Mouse (Mus musculus) hindbrain, embryonic 13.5 days (tissue): ENCODE data around the gene Nfic. TPM values are rescaled to one million over a fixed set of nuclear protein-coding genes. Genes with fewer than 3 reads are reported as not detected.
A peak's percentile ranks its signal among the peaks of the same experiment; 100 is the strongest.

Experiments
- ATAC-seq: fragments of 200-750 bp; cut with Nextera tagmentation; 2 replicates; pipeline ENCODE4 v1.8.0; 2017; ENCODE audit warnings: moderate TSS enrichment; ENCODE audit not compliant: low FRiP score
- H3K27ac ChIP-seq: fragments of 300-500 bp; sonication (generic); 2 replicates; pipeline ENCODE4 v1.5.1; 2015; ENCODE audit warnings: inconsistent platforms, mild to moderate bottlenecking, moderate library complexity
- H3K27me3 ChIP-seq: fragments of 300-500 bp; sonication (generic); 2 replicates; pipeline ENCODE4 v1.6.1; 2015; ENCODE audit warnings: mild to moderate bottlenecking, inconsistent platforms
- H3K36me3 ChIP-seq: fragments of 300-500 bp; sonication (generic); 2 replicates; pipeline ENCODE4 v1.6.1; 2015; ENCODE audit warnings: mild to moderate bottlenecking, inconsistent platforms
- H3K4me1 ChIP-seq: fragments of 300-500 bp; sonication (generic); replicated peaks from 2 replicates; pipeline ENCODE4 v1.6.1; 2015; ENCODE audit warnings: inconsistent platforms
- H3K4me2 ChIP-seq: fragments of 300-500 bp; sonication (generic); 2 replicates; pipeline ENCODE4 v1.6.1; 2015; ENCODE audit warnings: inconsistent platforms, mild to moderate bottlenecking, moderate library complexity
- H3K4me3 ChIP-seq: fragments of 300-500 bp; sonication (generic); 2 replicates; pipeline ENCODE4 v1.5.1; 2015; ENCODE audit warnings: mild to moderate bottlenecking, inconsistent platforms
- H3K9ac ChIP-seq: fragments of 300-500 bp; sonication (generic); 2 replicates; pipeline ENCODE4 v1.6.1; 2015; ENCODE audit warnings: mild to moderate bottlenecking, inconsistent platforms
- H3K9me3 ChIP-seq: fragments of 300-500 bp; sonication (generic); 2 replicates; pipeline ENCODE4 v1.6.1; 2016; ENCODE audit warnings: inconsistent platforms
- WGBS: fragments of 180-500 bp; shearing (Covaris S2); methylation state at CpG from one replicate; pipeline ENCODE4 v1.1.7; 2015; 5-methylcytosine and 5-hydroxymethylcytosine counted together
- polyA plus RNA-seq: library from polyadenylated mRNA; unstranded; fragments of >200 nt; fragmentation: Nextera tagmentation; extraction: Ambion mirVana; gene quantifications from 2 replicates; pipeline ENCODE4 v1.2.1, GENCODE M21; 2015

Nfic gene
- polyA plus RNA-seq, 1 experiment from 2014 or later = 21.3 TPM

GRCm38 (mm10) chr10:81483983-81484382 is 28.5 kb upstream of the Nfic start:
- no peak overlapping the region for H3K4me3 ChIP-seq
- WGBS = 22% methylated on average over 9 of the region's 9 CpGs
- peaks cover 43% of the 10 kb centered on the region for H3K4me1 ChIP-seq
- peak overlapping the region; percentile 74 for H3K27ac ChIP-seq
- H3K4me2 ChIP-seq = no peak overlapping the region
- ATAC-seq = no peak
- H3K36me3 ChIP-seq = peaks cover 32% of the 10 kb centered on the region
- 0 out of 2 replicates have a peak, but pooled peaks cover 1% of the 10 kb centered on the region for H3K27me3 ChIP-seq
- no peak overlapping the region for H3K9ac ChIP-seq
- no peaks in the 10 kb centered on the region for H3K9me3 ChIP-seq

- WGBS = under 1% methylated on average over 36 of the region's 36 CpGs
- peak within 1 kb of the TSS; percentile 72 for H3K4me3 ChIP-seq
- ATAC-seq = peak; percentile 61
- H3K4me2 ChIP-seq = peak within 1 kb of the TSS; percentile 68
- peak within 1 kb of the TSS; percentile 91 for H3K9ac ChIP-seq
- H3K27me3 ChIP-seq = peaks cover 9% of the 10 kb centered on the region; the same call in 1 of the 2 replicates
- peaks cover 19% of the 10 kb centered on the region for H3K36me3 ChIP-seq
- H3K9me3 ChIP-seq = no peaks in the 10 kb centered on the region
- peaks cover 57% of the 10 kb centered on the region for H3K4me1 ChIP-seq
- H3K27ac ChIP-seq = peak within 1 kb of the TSS; percentile 90
Observed at GRCm38 (mm10) chr10:81482533-81482889, 27.1 kb upstream of the Nfic start, which contains the start of gene Celf5. Gene Celf5, minus strand, starts transcription at chr10:81482709.

DNA sequence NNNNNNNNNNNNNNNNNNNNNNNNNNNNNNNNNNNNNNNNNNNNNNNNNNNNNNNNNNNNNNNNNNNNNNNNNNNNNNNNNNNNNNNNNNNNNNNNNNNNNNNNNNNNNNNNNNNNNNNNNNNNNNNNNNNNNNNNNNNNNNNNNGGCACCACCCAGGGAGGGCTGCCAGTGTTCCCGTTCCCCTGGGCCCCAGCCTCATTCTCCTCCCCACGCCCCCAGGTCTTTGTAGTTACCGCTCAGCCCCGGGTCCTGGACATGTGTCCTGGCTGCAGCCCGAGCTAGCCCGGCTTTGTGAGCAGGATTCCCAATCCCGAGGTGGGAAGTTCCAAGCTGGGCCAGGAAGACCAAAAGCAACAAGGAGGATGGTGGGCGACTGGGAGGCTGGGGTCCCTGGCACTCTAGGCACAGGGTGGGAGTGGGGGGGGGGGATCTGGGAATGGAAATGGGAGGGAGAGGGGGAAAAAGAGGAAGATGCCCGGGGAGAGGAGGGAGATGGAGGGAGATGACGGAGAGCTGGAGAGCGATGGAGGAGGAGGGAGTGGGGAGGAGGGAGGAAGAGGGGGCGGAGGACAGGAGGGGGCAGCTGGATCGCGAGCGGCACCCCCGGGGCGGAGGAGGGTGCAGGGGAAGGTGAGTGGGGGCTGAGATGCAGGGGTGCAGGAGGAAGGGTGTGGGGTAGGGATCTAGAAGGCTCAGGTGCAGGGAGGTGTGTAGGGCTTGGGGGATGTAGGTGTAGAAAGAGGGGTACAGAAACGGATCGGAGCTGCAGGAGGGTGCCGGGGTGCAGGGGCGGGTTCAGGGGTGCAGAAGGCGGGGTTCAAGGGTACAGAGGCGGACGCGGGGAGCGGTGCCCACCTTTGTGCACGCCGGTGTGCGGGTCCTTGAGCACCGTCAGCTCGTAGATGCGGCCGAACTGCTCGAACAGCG is 26.4 kb upstream of the Nfic start:
- 3% methylated on average over 35 of the region's 35 CpGs for WGBS
- Histone ChIP-seq H3K27me3 (peaks cover 15% of the 10 kb centered on the region), H3K9me3 (no peaks in the 10 kb centered on the region), H3K4me1 (peaks cover 64% of the 10 kb centered on the region), H3K4me3 (peak overlapping the region; percentile 72), H3K4me2 (peak overlapping the region; percentile 68), H3K27ac (peak overlapping the region; percentile 90), H3K36me3 (peaks cover 19% of the 10 kb centered on the region), H3K9ac (peak overlapping the region; percentile 91)
- ATAC-seq = peak; percentile 47

DNA sequence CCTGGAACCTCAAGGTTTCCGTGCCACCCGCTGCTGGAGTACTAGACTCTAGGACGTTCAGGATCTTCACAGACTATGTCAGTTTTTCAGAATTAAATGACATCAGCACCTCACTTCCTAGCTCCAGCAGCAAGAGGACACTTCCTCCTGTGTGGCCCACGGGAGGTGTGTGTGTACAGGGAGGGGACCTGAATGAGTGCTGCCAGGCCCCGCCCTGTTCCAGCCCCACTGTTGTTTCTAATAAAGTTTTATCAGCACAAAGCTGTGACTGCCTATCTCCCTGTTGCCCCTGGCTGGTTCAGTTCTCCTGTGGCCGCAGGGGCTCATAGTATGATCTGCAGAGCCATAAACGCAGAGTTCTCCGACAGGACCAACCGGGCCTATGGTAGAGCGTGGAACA is 19.0 kb upstream of the Nfic start:
- H3K4me1 ChIP-seq = peaks cover 69% of the 10 kb centered on the region
- ATAC-seq = no peak

DNA sequence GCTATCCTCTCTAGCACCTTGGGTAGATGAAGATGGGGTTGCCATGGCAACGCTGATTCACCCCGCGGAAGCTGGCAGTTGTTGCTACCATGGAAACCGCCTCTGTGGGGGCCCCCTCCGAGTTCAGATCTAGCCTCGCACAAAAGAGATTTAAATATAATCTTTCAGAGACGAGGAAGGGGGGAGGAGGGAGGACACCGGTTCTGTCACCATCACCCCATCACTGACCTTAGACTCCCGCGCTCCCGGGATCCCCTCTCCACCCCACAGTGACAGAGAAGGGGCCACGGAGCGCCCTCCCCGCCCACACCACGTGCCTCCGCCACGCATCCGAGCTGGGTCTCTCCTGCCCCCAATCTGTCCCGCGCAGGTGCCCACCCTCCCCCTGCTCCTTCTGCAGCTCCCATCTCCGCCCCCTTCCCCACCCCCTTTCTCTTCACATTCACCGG is 17.6 kb upstream of the Nfic start:
- H3K9me3 ChIP-seq = no peaks in the 10 kb centered on the region
- peak overlapping the region; percentile 94 for H3K27ac ChIP-seq
- H3K4me2 ChIP-seq = peak overlapping the region; percentile 74
- peaks cover 39% of the 10 kb centered on the region for H3K36me3 ChIP-seq
- peaks cover 56% of the 10 kb centered on the region for H3K4me1 ChIP-seq
- H3K27me3 ChIP-seq = peaks cover 42% of the 10 kb centered on the region
- H3K4me3 ChIP-seq = peak overlapping the region; percentile 45
- H3K9ac ChIP-seq = peak overlapping the region; percentile 79
- ATAC-seq = peak; percentile 84
- under 1% methylated on average over 22 of the region's 22 CpGs for WGBS

More for the DNA sequence above, 19.0 kb upstream of the Nfic start:
- 85% methylated on average over 10 of the region's 10 CpGs for WGBS
- Histone ChIP-seq H3K4me2 (no peak overlapping the region), H3K27me3 (peaks cover 37% of the 10 kb centered on the region), H3K9ac (no peak overlapping the region), H3K4me3 (no peak overlapping the region), H3K36me3 (peaks cover 25% of the 10 kb centered on the region), H3K9me3 (no peaks in the 10 kb centered on the region), H3K27ac (peak overlapping the region; percentile 94; the same call in 1 of the 2 replicates)

DNA sequence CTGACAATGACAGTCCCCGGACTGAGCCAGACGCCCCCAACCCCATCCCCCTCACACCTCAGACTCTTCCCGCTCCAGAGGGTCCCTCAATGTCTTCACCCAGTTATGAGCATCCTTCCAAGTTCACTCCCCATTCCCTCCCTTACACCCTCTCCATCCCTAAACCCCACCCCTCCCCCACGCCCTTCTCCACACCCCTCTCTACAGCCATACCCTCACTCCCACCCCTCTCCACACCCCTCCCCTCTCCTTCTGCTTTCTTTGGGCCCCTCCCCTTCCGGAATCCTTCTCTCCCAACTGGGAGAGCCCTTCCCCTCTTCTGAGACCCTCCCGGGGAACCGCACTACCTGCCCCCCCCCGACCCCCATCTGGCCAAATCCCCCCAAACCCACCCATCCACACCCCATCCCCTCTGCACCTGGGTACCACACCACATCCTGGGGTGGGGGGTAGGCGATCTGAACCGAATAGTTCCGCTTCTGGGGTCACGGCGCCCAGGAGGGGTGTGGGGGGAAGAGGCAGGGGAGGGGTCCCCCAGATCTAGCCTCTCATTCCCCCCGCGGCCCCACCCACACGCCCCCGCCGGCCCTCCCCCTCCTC is 17.1 kb upstream of the Nfic start:
- Histone ChIP-seq H3K9ac (peak overlapping the region; percentile 79), H3K4me3 (peak overlapping the region; percentile 45), H3K27me3 (peaks cover 41% of the 10 kb centered on the region), H3K4me2 (peak overlapping the region; percentile 74), H3K36me3 (peaks cover 43% of the 10 kb centered on the region), H3K4me1 (peaks cover 51% of the 10 kb centered on the region), H3K9me3 (no peaks in the 10 kb centered on the region), H3K27ac (peak overlapping the region; percentile 94)
- peak; percentile 44 for ATAC-seq
- WGBS = 1% methylated on average over 17 of the region's 18 CpGs

DNA sequence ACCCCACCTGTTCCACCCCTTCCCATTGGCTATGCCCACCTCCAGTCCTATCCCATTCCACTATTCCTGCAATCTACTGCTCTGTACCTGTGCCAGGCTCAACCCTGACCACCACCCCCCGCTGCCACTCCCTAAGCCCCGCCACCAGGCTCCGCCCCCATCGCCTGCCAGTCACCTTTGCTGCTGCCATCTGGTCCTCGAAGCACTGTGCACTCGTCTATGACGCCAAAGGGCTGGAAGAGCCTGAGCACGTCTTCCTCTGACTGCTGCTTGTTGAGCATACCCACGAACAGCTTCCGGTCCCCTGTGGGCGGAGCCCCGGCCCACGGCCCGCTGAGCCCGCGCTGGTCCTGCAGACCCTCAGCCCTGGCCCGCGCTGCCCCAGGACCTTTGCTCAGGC is 15.0 kb upstream of the Nfic start:
- H3K36me3 ChIP-seq = peaks cover 48% of the 10 kb centered on the region
- no peak for ATAC-seq
- 50% methylated on average over 18 of the region's 18 CpGs for WGBS
- no peaks in the 10 kb centered on the region for H3K9me3 ChIP-seq
- no peak overlapping the region for H3K4me3 ChIP-seq
- H3K4me1 ChIP-seq = peaks cover 43% of the 10 kb centered on the region
- no peak overlapping the region for H3K9ac ChIP-seq
- H3K27ac ChIP-seq = no peak overlapping the region
- peaks cover 41% of the 10 kb centered on the region for H3K27me3 ChIP-seq
- 0 out of 2 replicates have a peak overlapping the region, but pooled peaks have one; percentile 8 for H3K4me2 ChIP-seq

DNA sequence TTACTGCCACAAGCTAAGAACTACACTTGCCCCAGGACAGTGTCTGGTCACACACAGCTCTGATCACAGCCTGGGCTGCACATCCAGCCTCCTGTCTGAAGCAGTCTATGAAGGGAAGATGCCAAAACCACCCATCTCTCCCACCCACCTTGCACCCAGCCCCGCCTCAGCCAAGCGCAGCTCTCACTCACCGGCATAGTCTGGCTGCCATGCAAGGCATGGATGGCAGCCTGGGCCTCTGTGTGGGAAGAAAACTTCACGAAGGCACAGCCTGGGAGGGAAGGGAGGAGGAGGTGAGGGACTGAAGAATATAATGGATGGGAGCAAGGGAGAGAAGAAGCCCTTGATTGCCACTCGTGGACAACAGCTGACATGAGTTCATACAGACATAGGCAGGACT is 13.8 kb upstream of the Nfic start:
- Histone ChIP-seq H3K9me3 (no peaks in the 10 kb centered on the region), H3K4me1 (peaks cover 46% of the 10 kb centered on the region), H3K27ac (no peak overlapping the region), H3K9ac (peak overlapping the region; percentile 24; the same call in 1 of the 2 replicates), H3K4me2 (no peak overlapping the region), H3K4me3 (no peak overlapping the region), H3K27me3 (peaks cover 49% of the 10 kb centered on the region), H3K36me3 (peaks cover 46% of the 10 kb centered on the region)
- no peak for ATAC-seq
- WGBS = 77% methylated on average over 5 of the region's 5 CpGs

GRCm38 (mm10) chr10:81467670-81468235 is 12.3 kb upstream of the Nfic start:
- peaks cover 61% of the 10 kb centered on the region for H3K27me3 ChIP-seq

DNA sequence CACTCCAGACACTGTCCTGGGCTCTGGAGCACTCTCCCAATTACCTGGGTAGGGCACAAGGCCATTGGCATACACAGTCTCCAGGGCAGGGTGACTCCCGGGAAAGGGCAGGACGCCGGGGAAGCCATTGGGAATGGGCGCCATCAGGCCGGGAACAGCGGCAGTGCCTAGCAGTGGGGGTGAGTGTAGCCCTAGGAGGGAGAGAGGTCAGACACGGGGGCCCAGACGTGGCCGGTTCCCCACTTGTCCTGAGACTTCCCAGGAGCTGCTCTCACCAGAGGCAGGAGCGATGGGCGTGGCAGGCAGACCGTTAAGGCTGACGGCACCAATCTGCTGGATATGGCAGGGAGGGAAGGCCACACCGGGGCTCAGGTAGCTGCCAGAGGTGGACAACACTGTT is 11.4 kb upstream of the Nfic start:
- no peak overlapping the region for H3K4me2 ChIP-seq
- no peak for ATAC-seq
- no peak overlapping the region for H3K27ac ChIP-seq
- H3K4me3 ChIP-seq = no peak overlapping the region
- no peak overlapping the region for H3K9ac ChIP-seq
- peaks cover 70% of the 10 kb centered on the region for H3K27me3 ChIP-seq
- 73% methylated on average over 14 of the region's 14 CpGs for WGBS
- H3K4me1 ChIP-seq = peaks cover 32% of the 10 kb centered on the region
- H3K9me3 ChIP-seq = no peaks in the 10 kb centered on the region
- H3K36me3 ChIP-seq = peaks cover 67% of the 10 kb centered on the region

More at GRCm38 (mm10) chr10:81467670-81468235, 12.3 kb upstream of the Nfic start:
- Histone ChIP-seq H3K9ac (no peak overlapping the region), H3K9me3 (no peaks in the 10 kb centered on the region), H3K36me3 (peaks cover 58% of the 10 kb centered on the region), H3K4me2 (no peak overlapping the region), H3K4me3 (no peak overlapping the region), H3K4me1 (peaks cover 41% of the 10 kb centered on the region), H3K27ac (no peak overlapping the region)
- no peak for ATAC-seq
- 84% methylated on average over 16 of the region's 16 CpGs for WGBS

- no peak for ATAC-seq
- Histone ChIP-seq H3K4me1 (peaks cover 26% of the 10 kb centered on the region), H3K27ac (no peak overlapping the region), H3K4me2 (no peak overlapping the region), H3K9ac (no peak overlapping the region), H3K4me3 (no peak overlapping the region), H3K9me3 (no peaks in the 10 kb centered on the region), H3K27me3 (peaks cover 78% of the 10 kb centered on the region), H3K36me3 (peaks cover 73% of the 10 kb centered on the region)
- WGBS = 75% methylated on average over 2 of the region's 2 CpGs
Observed at GRCm38 (mm10) chr10:81466066-81466465, 10.6 kb upstream of the Nfic start.

- peaks cover 18% of the 10 kb centered on the region for H3K4me1 ChIP-seq
- H3K9ac ChIP-seq = no peak overlapping the region
- H3K9me3 ChIP-seq = no peaks in the 10 kb centered on the region
- peaks cover 83% of the 10 kb centered on the region for H3K27me3 ChIP-seq
- H3K4me2 ChIP-seq = no peak overlapping the region
- peaks cover 70% of the 10 kb centered on the region for H3K36me3 ChIP-seq
- ATAC-seq = peak; percentile 23
- H3K4me3 ChIP-seq = no peak overlapping the region
- WGBS = 0% methylated on average over 5 of the region's 5 CpGs
- H3K27ac ChIP-seq = no peak overlapping the region
Observed at GRCm38 (mm10) chr10:81465265-81465645, 9.8 kb upstream of the Nfic start.
